Mouse (Mus musculus) frontal cortex, postnatal 36 days (tissue): ENCODE results near the gene Ppp6r1.
A peak's percentile ranks its signal among the peaks of the same experiment; 100 is the strongest.

Source experiments
- DNase-seq, 2 experiments: peaks; one replicate each; pipeline ENCODE4 v3.0.0; 2022; ENCODE audit warnings: low spot score in 2 of 2

The Ppp6r1 gene

DNA sequence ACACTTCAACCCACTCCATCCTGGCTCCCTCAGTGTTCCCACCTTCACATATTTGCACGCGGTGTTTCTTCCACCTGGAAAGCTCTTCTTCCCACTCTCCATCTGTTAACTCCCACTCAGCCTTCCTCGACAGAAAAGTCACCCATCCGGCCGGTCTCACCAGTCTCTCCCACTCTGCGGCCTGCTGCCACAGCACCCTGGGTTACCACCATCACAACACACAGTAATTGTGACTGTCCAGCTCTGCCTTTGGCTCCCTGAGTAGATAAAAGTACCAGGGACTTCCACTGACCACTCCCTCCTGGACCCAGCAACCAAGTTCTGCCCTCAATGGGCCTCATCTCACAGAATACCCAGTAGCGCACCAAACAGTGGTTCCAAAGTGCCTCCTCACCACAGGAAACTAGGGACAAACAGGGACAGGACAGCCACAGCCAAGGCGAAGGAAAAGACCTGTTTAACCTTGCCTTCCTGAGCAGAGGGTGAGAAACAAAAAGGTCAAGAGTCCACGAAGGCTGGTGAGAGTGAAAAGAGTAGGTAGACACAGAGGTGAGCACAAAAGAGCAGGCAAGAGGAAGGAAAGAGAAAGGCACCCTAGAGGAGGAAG, 1.2 kb downstream of the Ppp6r1 start:
- peak; percentile 56 to 68 for DNase-seq

DNA sequence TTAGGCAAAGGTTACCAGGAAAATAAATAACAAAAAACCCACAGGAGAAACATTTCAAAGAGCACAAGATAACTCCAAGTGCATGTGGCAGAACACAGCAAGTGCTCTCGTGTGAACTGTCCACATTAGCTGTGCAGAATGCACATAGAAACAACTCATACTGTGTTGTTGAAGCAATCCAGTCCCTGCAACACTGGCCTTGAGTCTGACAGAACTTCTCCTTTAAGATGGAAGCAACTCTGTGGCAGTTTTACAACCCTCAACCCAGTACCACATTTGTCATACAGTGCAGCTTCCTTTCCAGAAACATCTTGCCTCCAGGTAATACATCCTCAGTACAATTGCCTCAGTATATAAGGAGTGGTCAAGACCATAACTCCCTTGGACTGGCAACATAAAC, 2.0 kb downstream of the Ppp6r1 start:
- DNase-seq = no peak

DNA sequence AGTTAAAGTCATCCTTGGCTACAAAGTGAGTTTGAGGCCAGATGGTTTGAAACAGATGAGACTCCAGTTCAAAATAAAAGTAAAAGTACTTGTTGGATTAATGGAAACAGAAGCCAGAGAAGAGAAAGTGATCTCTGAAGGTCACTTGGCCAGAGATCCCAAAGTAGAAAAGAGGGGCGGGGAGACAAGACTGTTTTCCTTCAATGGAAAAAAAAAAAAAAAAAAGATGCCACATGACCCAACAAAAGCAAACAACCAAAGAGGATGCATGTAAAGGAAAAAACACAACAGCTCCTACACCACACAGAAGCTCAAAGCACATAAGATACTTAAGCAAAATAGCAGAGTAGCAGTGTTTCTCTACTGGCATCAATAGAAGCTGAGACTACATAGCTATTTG, 2.9 kb downstream of the Ppp6r1 start:
- no peak for DNase-seq

DNA sequence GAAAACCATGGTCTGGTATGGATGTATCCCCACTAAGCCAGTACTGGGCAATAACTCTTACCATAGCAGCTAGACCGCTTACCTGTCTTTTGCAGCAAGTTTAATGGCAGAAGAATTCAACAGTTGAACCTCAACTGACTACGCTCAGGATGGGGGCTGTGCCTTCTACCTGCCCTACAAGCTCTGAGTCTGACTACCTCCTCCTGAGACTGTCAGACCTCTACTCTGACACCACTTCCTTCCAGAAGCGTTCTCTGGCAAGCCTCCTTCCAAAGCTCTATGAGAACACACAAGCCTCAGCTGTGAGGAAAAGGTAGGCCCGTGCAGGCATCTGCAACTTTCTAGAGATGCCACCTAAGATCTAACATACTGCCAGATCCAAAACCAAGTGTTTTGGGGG, 3.4 kb downstream of the Ppp6r1 start:
- DNase-seq = no peak

DNA sequence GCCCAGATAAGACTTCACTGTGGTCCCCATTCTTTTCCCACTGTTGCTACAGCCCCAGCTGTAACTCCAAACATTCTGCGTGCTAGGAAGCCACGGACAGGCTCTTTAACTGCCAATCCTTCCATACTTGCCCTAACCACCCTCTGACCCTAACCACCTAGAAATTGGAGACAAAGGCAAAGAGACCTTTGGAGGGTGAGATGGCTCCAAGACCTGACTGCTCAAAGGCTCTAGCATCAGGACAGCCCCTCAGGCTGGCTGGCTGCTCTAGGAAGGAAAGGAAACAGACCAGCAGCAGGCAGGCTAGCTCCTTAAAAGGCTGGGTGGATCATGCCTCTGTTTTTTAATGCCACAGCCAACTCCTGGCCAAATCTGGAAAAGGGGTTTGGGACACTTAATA, 4.6 kb downstream of the Ppp6r1 start:
- DNase-seq = no peak

DNA sequence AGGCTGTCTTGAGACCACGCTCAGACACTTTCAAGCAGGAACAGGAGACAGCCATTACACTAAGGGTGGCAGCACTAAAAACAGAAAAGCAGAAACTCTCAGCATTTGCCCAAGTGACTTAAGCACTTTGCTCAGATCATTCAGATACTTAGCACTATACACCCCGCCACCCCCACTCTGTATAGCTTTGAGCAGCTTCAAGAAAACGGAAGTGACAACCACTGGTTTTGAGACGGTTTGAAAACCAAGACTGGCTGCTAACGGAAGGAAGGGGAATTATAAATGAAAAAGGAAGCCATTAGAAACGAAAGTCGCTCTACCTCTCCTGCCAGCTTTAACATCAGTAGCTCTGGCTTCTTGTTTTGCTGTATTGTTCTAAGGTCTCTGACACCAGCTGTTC, 5.0 kb downstream of the Ppp6r1 start:
- peak in 1 of 2 experiments; percentile 20 for DNase-seq

DNA sequence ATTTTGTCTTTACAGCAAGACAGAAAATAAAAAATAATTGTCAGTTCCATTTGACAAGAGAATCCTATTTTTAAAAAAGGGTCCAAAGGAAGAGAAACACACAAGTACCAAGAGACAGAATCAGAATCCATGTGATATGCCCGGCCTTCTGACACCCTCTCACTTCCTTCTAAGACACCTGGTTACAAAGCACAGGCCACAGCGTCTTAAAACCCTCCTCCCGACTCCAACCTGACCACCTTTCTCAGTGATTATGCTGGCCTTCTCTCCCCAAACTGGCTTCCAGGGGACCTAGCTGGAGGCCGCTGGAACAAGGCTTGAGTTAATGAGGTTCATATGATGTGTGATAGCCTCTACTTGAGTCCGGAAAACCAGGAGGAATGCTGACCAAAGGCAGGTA, 5.5 kb downstream of the Ppp6r1 start:
- no peak for DNase-seq

DNA sequence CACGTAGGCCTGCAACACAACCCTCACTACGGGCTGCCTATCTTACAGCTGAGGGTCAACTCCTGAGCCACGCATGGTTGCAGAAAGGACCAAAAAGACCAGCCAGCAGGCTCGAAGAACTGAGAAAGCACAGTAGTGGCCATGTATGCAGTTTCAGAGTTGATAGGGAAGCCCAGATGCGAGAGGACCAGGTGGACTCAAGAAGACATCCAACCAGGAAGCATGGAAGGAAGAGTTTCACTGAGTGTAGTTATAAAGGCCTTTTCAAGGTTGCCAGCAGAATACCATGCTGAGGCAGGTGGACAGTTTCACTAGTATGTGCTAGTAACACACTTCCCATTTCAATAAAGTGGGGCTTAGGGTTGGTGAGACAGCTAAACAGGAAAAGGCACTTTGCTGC, 6.1 kb downstream of the Ppp6r1 start:
- DNase-seq = no peak

DNA sequence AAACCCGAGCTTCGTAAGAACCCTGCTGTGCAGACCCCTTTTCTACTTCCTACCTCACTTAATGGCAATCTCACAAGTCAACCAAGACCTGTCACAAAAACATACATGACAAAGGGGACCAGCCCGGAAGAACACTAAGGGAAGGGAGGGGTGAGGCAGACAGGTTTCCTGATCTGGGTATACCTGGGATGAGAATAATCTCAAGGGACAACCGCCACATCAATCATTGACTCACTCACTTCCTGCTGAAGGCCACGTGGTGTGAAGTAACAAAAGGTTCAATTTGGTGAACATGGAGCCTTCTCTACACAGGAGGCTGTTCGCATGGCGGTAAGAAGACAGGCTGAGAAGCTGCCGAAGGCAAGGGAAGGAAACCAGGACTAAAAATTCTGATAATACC, 7.2 kb downstream of the Ppp6r1 start:
- DNase-seq = no peak

DNA sequence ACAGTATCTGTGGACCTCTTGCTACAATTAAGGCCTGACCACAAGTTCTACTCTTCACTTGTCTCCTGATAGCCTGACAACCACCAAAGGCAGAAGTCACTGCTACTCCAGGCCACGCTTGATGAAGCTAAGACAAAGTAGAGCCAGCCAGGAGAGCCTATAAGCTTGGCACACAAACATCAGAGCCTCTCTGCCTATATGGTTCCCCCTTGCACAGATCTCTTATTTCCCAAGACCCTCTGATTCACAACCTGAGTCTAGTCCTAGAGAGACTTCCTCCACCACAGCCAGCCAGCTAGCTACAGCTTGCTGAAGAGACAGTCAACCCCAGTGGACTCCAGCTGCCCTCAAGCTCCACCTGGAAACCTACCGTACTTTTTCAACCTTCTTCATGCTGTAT, 10.8 kb downstream of the Ppp6r1 start:
- no peak for DNase-seq

DNA sequence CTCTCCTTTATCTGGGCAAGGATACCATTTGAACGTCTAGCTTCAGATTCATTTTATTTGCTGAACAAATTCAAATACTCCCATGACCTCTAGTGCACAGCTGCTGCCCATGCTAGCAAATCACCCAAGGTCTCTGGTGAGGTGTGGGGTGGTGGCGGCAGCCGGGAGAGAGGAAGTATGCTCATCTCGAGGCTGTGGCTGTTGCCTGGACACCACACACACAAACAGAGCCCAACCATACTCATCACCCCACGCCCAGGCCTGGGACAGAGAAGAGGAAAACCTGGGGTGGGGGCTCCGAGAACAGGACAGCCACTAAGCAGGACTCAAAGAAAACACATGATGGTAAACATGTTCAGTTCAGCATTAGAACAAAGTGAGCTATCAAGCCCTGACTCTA, 11.5 kb downstream of the Ppp6r1 start:
- no peak for DNase-seq

DNA sequence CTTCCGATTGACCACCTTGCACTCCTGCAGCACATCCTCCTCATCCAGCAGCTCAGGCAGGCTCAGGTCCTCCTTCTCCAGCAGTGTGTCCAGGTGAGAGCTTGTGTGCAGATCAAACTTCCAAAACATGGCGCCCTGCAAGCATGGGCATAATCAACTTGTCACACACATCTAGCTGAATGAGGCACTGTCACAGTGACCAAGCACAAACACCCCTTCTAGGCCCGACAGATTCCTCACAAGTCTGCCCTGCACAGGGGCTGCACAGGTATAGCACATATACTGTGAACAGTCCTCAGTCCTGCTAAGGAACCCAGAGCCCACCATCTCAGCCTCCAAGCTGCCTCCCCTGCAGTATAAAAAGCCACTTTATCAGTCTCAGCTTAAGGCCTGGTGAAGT, 12.0 kb downstream of the Ppp6r1 start:
- DNase-seq = no peak

DNA sequence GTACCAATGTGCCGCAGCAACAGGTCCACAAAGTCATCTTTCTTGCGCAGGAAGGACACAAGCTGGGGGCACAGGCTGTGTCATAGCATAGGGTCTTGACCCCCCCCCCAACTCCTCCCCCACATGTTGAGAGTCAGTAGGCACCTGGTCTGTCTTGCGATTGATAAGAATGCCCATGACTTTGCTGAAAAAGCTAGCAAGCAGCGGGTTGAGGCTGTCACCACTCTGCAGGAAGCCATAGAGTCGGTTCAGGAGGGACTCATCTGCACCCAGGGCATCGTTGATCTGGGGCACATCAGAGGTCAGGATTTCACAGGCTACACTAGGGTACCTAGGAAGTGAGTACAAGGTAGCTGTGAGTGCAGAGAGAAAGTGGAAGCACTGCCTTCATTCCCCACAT, 15.6 kb downstream of the Ppp6r1 start:
- no peak for DNase-seq

DNA sequence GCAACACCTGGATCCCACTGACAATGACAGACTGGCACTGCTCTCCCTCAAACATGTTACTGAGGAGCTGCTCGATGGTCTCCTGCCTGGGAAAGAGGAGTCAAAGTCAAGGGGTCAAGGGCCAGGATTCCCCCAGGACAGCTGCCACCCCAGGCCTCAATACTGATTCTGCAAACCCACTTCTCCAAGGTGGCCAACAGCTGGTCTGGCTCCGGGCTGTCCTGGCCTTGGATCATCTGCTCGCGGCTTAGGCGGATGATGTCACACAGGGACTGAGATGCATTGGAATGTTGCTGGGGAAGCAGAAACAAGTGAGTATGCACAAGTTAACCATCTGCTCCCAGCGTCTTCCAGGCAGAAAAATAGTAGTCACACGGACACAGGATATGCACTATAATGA, 16.9 kb downstream of the Ppp6r1 start:
- no peak for DNase-seq

DNA sequence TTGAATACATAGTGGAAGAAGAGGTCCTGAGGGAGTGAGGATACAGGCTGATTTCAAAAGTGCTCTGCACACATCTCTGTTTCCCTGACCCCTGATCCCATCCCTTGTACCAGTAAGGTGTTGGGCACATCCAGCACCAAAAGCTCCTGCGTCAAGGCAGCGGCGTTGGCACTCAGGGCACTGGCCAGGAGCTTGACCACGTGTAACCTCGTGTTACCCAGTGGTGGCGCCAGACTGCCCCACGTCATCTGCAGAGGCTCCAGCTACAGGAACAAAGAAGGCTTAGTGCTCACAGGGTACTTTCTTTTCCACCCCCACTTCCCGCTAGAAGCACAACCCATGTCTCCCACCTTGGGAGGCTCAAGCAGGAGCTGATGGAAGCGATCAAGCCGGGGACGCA, 17.7 kb downstream of the Ppp6r1 start:
- DNase-seq = peak in 1 of 2 experiments; percentile 26

DNA sequence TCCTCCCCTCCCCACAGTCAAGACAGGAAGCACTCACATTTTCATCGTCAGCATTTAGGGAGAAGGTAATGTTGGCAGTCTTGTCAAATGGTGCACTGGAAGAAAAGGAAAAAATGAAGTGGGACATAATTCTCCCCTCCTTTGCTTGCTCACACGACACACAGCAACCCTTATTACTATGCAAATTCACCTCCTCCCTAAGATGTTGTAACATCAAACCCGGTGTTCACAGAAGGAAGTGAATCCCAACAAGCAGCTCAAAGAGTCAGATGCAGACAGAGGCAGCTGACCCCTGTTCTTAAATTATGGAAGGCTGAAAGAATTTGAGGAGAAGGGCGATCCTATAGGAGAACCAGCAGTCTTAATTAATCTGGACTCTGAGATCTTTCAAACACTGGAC, 22.6 kb downstream of the Ppp6r1 start:
- no peak for DNase-seq

DNA sequence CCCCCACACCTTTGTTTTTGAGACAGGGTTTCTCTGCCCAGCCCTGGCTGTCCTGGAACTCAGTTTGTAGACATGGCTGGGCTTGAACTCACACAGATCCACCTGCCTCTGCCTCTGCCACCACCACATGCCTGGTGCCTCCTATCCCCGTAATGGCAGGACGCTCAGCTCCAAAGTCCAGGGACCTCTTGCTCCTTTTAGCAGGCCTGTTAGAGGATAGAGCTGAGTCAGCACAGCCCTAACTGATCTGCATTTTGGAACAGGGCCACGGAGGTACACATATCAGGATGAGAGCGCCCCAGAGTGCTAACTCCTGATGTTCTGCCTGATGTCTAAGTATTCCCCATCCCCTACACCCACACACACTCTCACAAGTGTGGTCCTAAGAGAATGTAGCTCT, 27.8 kb downstream of the Ppp6r1 start, which contains the start of gene Tmem86b:
TSS of gene Tmem86b (minus strand) at position 392 of the 400 bp plus-strand sequence.
- DNase-seq = no peak

DNA sequence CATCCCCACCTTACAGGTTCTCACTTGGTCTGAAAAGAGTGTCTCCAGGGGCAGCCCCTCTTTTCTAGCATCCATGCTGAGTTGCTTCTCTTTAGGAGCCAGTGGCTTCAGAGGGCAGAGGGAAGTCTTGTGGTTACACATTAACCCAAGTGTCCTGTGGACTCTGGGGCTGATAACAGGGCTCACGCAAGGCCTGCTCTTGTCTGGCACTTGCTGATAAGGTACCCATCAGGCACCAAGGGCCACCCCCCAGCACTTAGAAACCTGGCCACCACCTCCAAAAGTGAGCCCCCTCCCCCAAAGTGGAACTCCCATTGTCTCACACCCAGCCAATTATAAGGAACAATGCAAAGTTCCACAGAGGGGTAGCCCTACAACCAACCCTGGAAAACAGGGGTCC, 28.6 kb downstream of the Ppp6r1 start:
- DNase-seq = no peak

DNA sequence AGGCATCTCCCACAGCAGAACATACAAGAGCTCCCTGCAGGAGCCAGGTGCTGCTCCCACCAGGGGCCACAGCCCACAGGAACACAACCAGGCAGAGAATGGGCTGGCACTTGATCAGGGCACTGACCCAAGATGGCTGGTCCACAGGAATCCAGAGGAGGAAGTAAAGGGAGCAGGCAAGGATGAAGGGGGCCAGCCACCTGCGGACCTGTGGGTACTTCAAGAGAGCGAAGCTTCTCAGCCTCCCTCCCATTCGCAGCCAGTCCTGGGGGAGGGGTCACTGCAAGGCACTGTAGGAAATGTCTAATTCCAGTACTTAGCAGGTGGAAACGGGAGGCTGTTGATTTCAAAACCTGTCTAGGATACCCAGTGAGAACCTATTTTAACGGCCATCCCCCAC, 29.2 kb downstream of the Ppp6r1 start:
- no peak for DNase-seq

DNA sequence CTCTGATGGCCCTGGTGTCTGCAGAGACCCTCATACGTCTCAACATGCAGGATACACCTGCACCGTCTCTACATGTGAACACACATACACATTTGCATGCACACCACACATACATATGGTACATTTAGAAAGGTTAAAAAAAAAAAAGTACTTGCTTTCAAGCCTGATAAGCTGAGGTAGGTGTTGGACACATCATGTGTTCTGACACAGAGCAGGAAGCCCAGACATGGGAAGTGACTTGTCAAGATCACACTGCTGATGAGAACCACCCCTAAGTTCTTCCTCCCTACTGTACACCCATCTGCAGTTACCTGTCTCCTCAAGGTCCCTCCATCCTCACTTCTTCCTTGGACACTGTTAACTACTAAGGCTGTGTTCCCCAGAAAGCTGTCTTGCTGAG, 32.9 kb downstream of the Ppp6r1 start:
- no peak for DNase-seq

DNA sequence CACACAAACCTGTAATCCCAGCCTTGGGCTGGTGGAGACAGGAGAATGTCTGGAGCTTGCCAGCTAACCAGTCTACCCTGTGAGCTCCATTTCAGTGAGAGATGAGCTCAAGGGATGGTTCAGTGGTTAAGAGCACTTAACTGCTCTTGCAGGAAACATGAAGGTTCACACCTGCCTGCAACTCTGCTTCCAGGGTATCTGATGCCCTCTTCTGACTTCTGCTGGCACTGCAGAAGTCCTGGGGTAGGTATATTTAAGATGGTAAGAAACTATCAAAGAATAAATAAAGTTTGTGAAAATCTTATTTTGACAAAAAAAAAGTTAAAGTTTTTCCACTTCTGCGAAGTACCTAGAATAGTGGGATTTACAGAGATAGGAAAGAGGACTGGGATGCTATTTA, 34.5 kb downstream of the Ppp6r1 start:
- DNase-seq = no peak

DNA sequence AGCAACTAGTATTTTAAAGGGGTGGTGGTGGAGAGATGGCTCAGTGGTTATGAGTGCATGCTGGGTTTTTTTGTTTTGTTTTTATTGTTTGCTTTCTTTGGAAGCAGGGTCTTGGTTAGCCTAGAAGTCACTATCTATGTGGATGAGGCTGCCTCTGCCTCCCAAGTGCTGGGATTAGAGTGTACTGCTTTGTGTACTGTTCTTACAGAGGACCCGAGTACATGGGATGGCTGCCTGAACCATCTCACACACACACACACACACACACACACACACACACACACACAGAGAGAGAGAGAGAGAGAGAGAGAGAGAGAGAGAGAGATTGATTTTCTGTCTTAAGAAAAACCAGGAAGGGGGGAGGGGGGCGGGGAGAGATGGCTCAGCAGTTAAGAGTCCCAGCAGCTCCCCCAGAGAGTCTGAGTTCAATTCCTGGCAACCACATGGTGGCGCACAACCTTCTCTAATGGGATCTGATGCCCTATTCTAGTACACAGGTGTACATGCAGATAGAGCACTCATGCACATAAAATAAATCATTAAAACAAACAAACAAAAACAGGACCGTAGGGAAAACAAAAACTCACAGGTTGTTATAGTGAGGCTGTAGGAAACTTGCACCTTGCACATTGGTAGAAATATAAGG, 35.2 kb downstream of the Ppp6r1 start:
- peak; percentile 26 to 35 for DNase-seq

DNA sequence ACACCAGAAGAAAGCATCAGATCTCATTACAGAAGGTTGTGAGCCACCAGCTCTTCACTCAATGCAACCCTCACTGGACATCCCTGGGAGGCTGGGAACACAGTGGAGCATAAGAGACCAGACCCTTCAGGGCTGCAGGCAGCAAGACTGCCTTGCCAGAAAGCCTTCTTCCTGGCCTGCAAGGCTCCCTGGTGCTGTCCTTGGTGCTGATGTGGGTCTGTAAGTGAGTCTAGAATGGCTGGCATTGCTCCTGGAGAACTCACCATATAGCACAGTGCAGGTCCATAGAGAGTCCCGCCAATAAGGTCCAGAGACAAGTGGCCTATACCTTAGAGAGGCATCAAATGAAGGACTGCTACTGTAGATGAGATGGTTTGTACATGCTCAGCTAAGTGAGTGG, 38.8 kb downstream of the Ppp6r1 start:
- no peak for DNase-seq
